Mouse (Mus musculus): ENCODE data around the gene Zfp287.

DNA sequence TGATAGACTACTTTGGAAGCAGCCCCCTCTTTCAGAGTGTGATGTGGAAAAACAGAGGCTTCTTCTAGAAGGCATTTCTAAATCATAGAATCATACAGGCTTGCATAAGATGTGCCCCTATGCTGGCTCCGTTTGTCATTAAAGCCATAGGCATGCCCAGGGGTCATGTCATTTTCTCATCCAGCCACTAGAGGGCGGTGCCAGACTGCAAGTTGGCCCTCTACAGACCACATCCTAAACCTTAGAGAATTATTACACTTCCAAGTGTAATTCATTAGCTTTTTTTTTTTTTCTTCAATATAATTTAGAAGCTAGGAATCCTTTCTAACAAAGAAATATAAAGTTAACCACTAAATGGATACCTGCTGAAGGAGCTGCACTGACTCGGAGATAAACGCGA is 12.4 kb upstream of the Zfp287 start:
- TF ChIP-seq CTCF (IDR thresholded peaks at IDR 0.05; ENCODE audit: low read depth, low read length) (peak; percentile 87), GATA1 (IDR thresholded peaks at IDR 0.05; ENCODE audit: borderline replicate concordance, low read length) (no peak), TAL1 (conservative IDR thresholded peaks at IDR 0.05; ENCODE audit: low read depth, low read length) (no peak), POLR2AphosphoS5 (IDR thresholded peaks at IDR 0.05; ENCODE audit: insufficient replicate concordance, low read depth, low read length) (no peak)
